30 mouse cellular contexts compared by ENCODE assay signal in the genomic region with DNA sequence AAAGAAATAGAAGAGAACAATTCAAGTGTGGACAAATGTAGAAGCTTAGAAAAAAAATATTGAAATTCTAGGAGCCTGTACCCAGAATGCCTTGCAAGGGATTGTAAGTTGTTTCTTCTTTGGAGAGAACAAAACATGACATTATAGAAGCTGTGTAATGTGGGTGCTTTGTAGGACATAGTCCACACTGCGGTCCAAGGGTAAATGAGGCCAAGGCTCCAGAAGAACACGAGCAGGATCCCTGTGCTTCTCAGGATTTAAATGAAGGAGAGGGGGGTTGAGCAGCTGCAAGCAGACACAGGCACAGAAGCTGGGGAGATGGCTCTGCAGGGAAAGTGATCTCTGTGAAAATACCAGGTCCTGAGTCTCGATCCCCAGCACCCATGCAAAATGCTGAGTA.
DNase-seq lines count a peak whose midpoint lies in the region; ATAC-seq and TF ChIP-seq lines count a peak whose summit lies in the region.
"Had no signal": no experiment of that assay in that cellular context is flagged by ENCODE, and none has a peak within 500 bp of the region (broad histone marks: within the 10 kb centered on the region; RNA-seq: fewer than 3 reads in every experiment).

No protein-coding gene starts in this region.

- H3K4me3 ChIP-seq in hindbrain, embryonic 10.5 days: no peak overlapping the region
- no peak overlapping the region for H3K4me3 ChIP-seq in hindbrain, embryonic 13.5 days
- no peak overlapping the region for H3K4me3 ChIP-seq in kidney, adult 2 months (ENCODE audit: insufficient read depth, low read depth, low read length)
- H3K4me3 ChIP-seq in kidney, embryonic 15.5 days (replicated peaks): no peak overlapping the region
- no peak overlapping the region for H3K4me3 ChIP-seq in embryonic facial prominence, embryonic 10.5 days
- H3K4me3 ChIP-seq: gastrocnemius, adult 2 months; heart, embryonic 12.5 days; heart, embryonic 15.5 days; hindbrain, embryonic 12.5 days had no signal

- no peak overlapping the region for H3K4me2 ChIP-seq in hindbrain, embryonic 13.5 days
- no peak overlapping the region for H3K4me2 ChIP-seq in kidney, embryonic 15.5 days
- H3K4me2 ChIP-seq: heart, embryonic 12.5 days; heart, embryonic 15.5 days; hindbrain, embryonic 12.5 days had no signal

- H3K9me3 ChIP-seq in hindbrain, embryonic 10.5 days: no peaks in the 10 kb centered on the region
- no peaks in the 10 kb centered on the region for H3K9me3 ChIP-seq in hindbrain, embryonic 13.5 days
- H3K9me3 ChIP-seq in kidney, embryonic 15.5 days (replicated peaks): no peaks in the 10 kb centered on the region
- no peaks in the 10 kb centered on the region for H3K9me3 ChIP-seq in embryonic facial prominence, embryonic 10.5 days
- H3K9me3 ChIP-seq: heart, embryonic 12.5 days; heart, embryonic 15.5 days; hindbrain, embryonic 12.5 days had no signal

- no peak for ATAC-seq in hindbrain, embryonic 13.5 days (ENCODE audit: low FRiP score)
- no peak for ATAC-seq in kidney, embryonic 15.5 days (replicated peaks; ENCODE audit: low FRiP score)
- ATAC-seq: forebrain, embryonic 14.5 days; forebrain, postnatal 0 days; hindbrain, embryonic 16.5 days; Patski had no signal

- H3K9ac ChIP-seq in hindbrain, embryonic 13.5 days: no peak overlapping the region
- no peak overlapping the region for H3K9ac ChIP-seq in kidney, embryonic 15.5 days
- H3K9ac ChIP-seq: forebrain, postnatal 0 days; heart, embryonic 12.5 days; heart, embryonic 15.5 days; hindbrain, embryonic 12.5 days had no signal

- H3K27ac ChIP-seq in hindbrain, embryonic 10.5 days: peak overlapping the region; percentile 23; the same call in 1 of the 2 replicates
- H3K27ac ChIP-seq in hindbrain, embryonic 13.5 days: no peak overlapping the region
- H3K27ac ChIP-seq in kidney, adult 2 months (ENCODE audit: insufficient read depth, low read depth, low read length): no peak overlapping the region
- H3K27ac ChIP-seq in kidney, embryonic 15.5 days: no peak overlapping the region
- peak overlapping the region; percentile 14; the same call in 1 of the 2 replicates for H3K27ac ChIP-seq in embryonic facial prominence, embryonic 10.5 days (replicated peaks)
- H3K27ac ChIP-seq: gastrocnemius, adult 2 months; heart, embryonic 15.5 days; hindbrain, embryonic 12.5 days had no signal

- no peaks in the 10 kb centered on the region for H3K4me1 ChIP-seq in hindbrain, embryonic 10.5 days (replicated peaks)
- no peaks in the 10 kb centered on the region for H3K4me1 ChIP-seq in hindbrain, embryonic 13.5 days (replicated peaks)
- H3K4me1 ChIP-seq in kidney, adult 2 months (ENCODE audit: control insufficient read depth, insufficient read depth, low read length): no peaks in the 10 kb centered on the region
- no peaks in the 10 kb centered on the region for H3K4me1 ChIP-seq in kidney, embryonic 15.5 days
- H3K4me1 ChIP-seq in embryonic facial prominence, embryonic 10.5 days: peaks cover 11% of the 10 kb centered on the region
- H3K4me1 ChIP-seq: hindbrain, embryonic 12.5 days had no signal

- 77% methylated on average over 3 of the region's 3 CpGs for WGBS in hindbrain, embryonic 10.5 days
- WGBS in hindbrain, embryonic 13.5 days: 75% methylated on average over 3 of the region's 3 CpGs
- WGBS in kidney, adult 2 months: 59% methylated on average over 3 of the region's 3 CpGs
- 63% methylated on average over 3 of the region's 3 CpGs for WGBS in kidney, embryonic 15.5 days
- WGBS in embryonic facial prominence, embryonic 10.5 days: 71% methylated on average over 3 of the region's 3 CpGs

- H3K27me3 ChIP-seq in hindbrain, embryonic 10.5 days (ENCODE audit: insufficient read depth, poor library complexity, severe bottlenecking): peaks cover 13% of the 10 kb centered on the region
- H3K27me3 ChIP-seq in hindbrain, embryonic 13.5 days: no peaks in the 10 kb centered on the region
- no peaks in the 10 kb centered on the region for H3K27me3 ChIP-seq in kidney, adult 2 months (replicated peaks; ENCODE audit: control insufficient read depth, insufficient read depth, low read length)
- no peaks in the 10 kb centered on the region for H3K27me3 ChIP-seq in kidney, embryonic 15.5 days
- H3K27me3 ChIP-seq in embryonic facial prominence, embryonic 10.5 days (replicated peaks; ENCODE audit: low read depth, poor library complexity, severe bottlenecking): peaks cover 17% of the 10 kb centered on the region; the same call in 1 of the 2 replicates
- H3K27me3 ChIP-seq: CH12.LX, Patski had no signal

- no peak for TF ChIP-seq POLR2A in kidney, adult 2 months (IDR thresholded peaks at IDR 0.05; ENCODE audit: low read depth, low read length)

- no peak for TF ChIP-seq CTCF in kidney, adult 2 months (conservative IDR thresholded peaks at IDR 0.05; ENCODE audit: insufficient read depth, insufficient read length, low read depth, low read length)

- no peaks in the 10 kb centered on the region for H3K36me3 ChIP-seq in hindbrain, embryonic 10.5 days
- H3K36me3 ChIP-seq in hindbrain, embryonic 13.5 days: no peaks in the 10 kb centered on the region
- no peaks in the 10 kb centered on the region for H3K36me3 ChIP-seq in kidney, adult 2 months (ENCODE audit: control insufficient read depth, insufficient read depth, low read length)
- no peaks in the 10 kb centered on the region for H3K36me3 ChIP-seq in kidney, embryonic 15.5 days
- H3K36me3 ChIP-seq in embryonic facial prominence, embryonic 10.5 days (replicated peaks): no peaks in the 10 kb centered on the region
- H3K36me3 ChIP-seq: G1E; heart, embryonic 12.5 days; heart, embryonic 15.5 days; hindbrain, embryonic 12.5 days had no signal

- DNase-seq in hindbrain, embryonic 10.5 days (ENCODE audit: low spot score): no peak
- DNase-seq in kidney, adult 2 months: peak; percentile 58
- DNase-seq in embryonic facial prominence, embryonic 10.5 days (ENCODE audit: low spot score): no peak
- peak; percentile 31 to 67 for DNase-seq in kidney, postnatal 25 days
- no peak for DNase-seq in cerebellum, postnatal 14 days
- no peak for DNase-seq in spleen, postnatal 4 days (ENCODE audit: low spot score in 2 of 2)
- DNase-seq: adrenal gland, adult 2 months; adrenal gland, postnatal 14 days; B cell, adult 2 months; cerebellum, adult 11 months; cerebellum, adult 2 months; cerebellum, adult 9-11 months; cerebellum, postnatal 36 days; embryo, embryonic 11 days; forebrain, postnatal 0 days; gastrocnemius, adult 2 months; gastrocnemius, postnatal 14 days; heart, adult 18-20 months; heart, postnatal 10 days; heart, postnatal 4 days had no signal

Comparison
In these comparisons a context has a peak if more than half of its experiments do, and no peak if none do; other contexts are left out.
1. H3K27ac ChIP-seq: peak in hindbrain, embryonic 10.5 days (single experiment) and embryonic facial prominence, embryonic 10.5 days (single experiment); none in hindbrain, embryonic 13.5 days (single experiment), kidney, adult 2 months (single experiment) and kidney, embryonic 15.5 days (single experiment).
2. DNase-seq: peak in kidney, adult 2 months (single experiment) and kidney, postnatal 25 days (2 of 2); none in hindbrain, embryonic 10.5 days (single experiment), embryonic facial prominence, embryonic 10.5 days (single experiment), cerebellum, postnatal 14 days (0 of 2) and spleen, postnatal 4 days (0 of 2).